9 mouse cellular contexts compared by ENCODE assay signal in the genomic region with DNA sequence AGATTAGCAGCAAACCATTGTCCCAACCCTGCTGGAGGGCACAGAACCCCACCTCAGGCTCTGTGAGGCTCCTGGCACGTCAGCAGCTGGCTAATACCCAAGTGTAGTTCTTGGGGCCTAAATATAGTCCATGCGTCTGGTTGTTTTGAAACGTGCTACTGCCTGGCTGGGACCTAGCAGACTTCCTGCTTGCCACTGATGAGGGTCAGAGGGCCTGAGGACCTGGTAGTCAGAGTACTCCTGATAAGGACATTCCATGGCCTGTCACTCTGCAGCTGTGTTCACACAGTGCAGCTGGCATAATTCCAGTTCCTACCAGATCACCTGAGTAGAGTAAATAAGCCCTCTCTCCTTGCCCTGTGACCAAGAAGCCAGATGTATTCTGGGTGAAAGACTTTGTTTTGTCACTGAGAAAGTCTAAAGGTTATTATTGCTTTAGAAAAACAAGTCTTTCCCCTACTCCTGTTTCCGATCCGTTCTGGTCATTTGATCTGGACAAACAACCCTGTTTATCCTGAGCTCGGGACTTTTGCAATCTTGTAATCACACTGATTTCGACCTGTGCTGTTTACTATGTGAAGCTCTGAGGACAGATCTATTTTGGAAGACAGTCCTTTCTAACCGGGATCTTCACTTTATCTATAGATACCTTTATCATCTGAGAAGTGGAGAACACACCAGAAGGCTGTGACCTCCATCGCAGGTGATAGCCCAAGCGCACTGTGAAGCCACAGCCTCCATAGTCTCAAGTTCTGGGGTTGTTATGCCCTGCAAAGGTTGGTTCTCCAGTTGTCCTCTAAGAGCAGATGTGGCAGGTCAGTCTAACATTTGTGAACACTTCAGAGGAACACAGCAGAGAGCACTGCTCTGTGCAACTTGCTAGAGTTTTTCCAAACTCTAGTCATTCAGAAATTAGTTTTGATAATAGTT. TPM values are rescaled to one million over a fixed set of nuclear protein-coding genes. Genes with fewer than 3 reads are reported as not detected.
A peak's percentile ranks its signal among the peaks of the same experiment; 100 is the strongest.
DNase-seq lines count a peak whose midpoint lies in the region; ATAC-seq lines count a peak whose summit lies in the region.
"Had no signal": no experiment of that assay in that cellular context is flagged by ENCODE, and none has a peak within 500 bp of the region (broad histone marks: within the 10 kb centered on the region; RNA-seq: fewer than 3 reads in every experiment).

No protein-coding gene starts in this region.

- H3K27ac ChIP-seq in hindbrain, embryonic 15.5 days (replicated peaks) = 0 out of 2 replicates have a peak overlapping the region, but pooled peaks have one; percentile 14
- H3K27ac ChIP-seq in hindbrain, embryonic 13.5 days = no peak overlapping the region

- ATAC-seq in hindbrain, embryonic 15.5 days (ENCODE audit: low FRiP score, low read depth) = peak; percentile 62; the same call in 1 of the 2 replicates
- ATAC-seq in hindbrain, embryonic 13.5 days (ENCODE audit: low FRiP score) = no peak

- H3K4me2 ChIP-seq in hindbrain, embryonic 15.5 days = no peak overlapping the region
- no peak overlapping the region for H3K4me2 ChIP-seq in hindbrain, embryonic 13.5 days

- H3K36me3 ChIP-seq in hindbrain, embryonic 15.5 days = no peaks in the 10 kb centered on the region
- peaks cover 21% of the 10 kb centered on the region; the same call in 1 of the 2 replicates for H3K36me3 ChIP-seq in hindbrain, embryonic 13.5 days

- 78% methylated on average over 10 of the region's 10 CpGs for WGBS in hindbrain, embryonic 15.5 days
- 73% methylated on average over 10 of the region's 10 CpGs for WGBS in hindbrain, embryonic 13.5 days

- no peak overlapping the region for H3K9ac ChIP-seq in hindbrain, embryonic 15.5 days
- H3K9ac ChIP-seq in hindbrain, embryonic 13.5 days = no peak overlapping the region

- H3K4me3 ChIP-seq in hindbrain, embryonic 15.5 days = no peak overlapping the region
- H3K4me3 ChIP-seq in hindbrain, embryonic 13.5 days = no peak overlapping the region

- no peaks in the 10 kb centered on the region for H3K27me3 ChIP-seq in hindbrain, embryonic 15.5 days
- no peaks in the 10 kb centered on the region for H3K27me3 ChIP-seq in hindbrain, embryonic 13.5 days
- H3K27me3 ChIP-seq: CH12.LX had no signal

- peak; percentile 28 to 50 for DNase-seq in gastrocnemius, adult 8-10 months (ENCODE audit: low spot score in 2 of 2)
- DNase-seq in kidney, adult 18-20 months = peak; percentile 84
- DNase-seq in lung, adult 18-20 months = peak; percentile 91 to 95
- no peak for DNase-seq in right cerebral cortex, adult 18-20 months
- DNase-seq in right cerebral cortex, adult 2 months (ENCODE audit: low spot score in 2 of 2) = no peak
- no peak for DNase-seq in cerebellum, adult 9-10 months

- no peaks in the 10 kb centered on the region for H3K4me1 ChIP-seq in hindbrain, embryonic 15.5 days (replicated peaks)
- no peaks in the 10 kb centered on the region for H3K4me1 ChIP-seq in hindbrain, embryonic 13.5 days (replicated peaks)

- no peaks in the 10 kb centered on the region for H3K9me3 ChIP-seq in hindbrain, embryonic 15.5 days
- no peaks in the 10 kb centered on the region for H3K9me3 ChIP-seq in hindbrain, embryonic 13.5 days

RNA-seq across cellular contexts. Expression of gene Zfp422, which starts 6.7 kb away (rescaled TPM):
- 131 and 135 TPM in 2 replicates for polyA plus RNA-seq in hindbrain, embryonic 15.5 days (2015; fragmentation: Nextera tagmentation; extraction: Ambion mirVana)
- polyA plus RNA-seq in hindbrain, embryonic 13.5 days (2015; fragmentation: Nextera tagmentation; extraction: Ambion mirVana) = 181 and 187 TPM in 2 replicates
- total RNA-seq in gastrocnemius, adult 8-10 months (2022) = 1 to 10 TPM; 5.9 to 7.9 (median 7.2) TPM

RNA-seq across cellular contexts. Expression of gene Depp1, which starts 14.9 kb away (rescaled TPM):
- polyA plus RNA-seq in hindbrain, embryonic 15.5 days (2015; fragmentation: Nextera tagmentation; extraction: Ambion mirVana) = 10.8 and 12.2 TPM in 2 replicates
- polyA plus RNA-seq in hindbrain, embryonic 13.5 days (2015; fragmentation: Nextera tagmentation; extraction: Ambion mirVana) = 8.0 and 9.2 TPM in 2 replicates
- 10 to 100 TPM in 1 of 4 experiments, 1 to 10 TPM in 3; 3.5 to 31.5 (median 5.1) TPM for total RNA-seq in gastrocnemius, adult 8-10 months (2022)

RNA-seq across cellular contexts. Expression of gene Rassf4, which starts 38.2 kb away (rescaled TPM):
- polyA plus RNA-seq in hindbrain, embryonic 15.5 days (2015; fragmentation: Nextera tagmentation; extraction: Ambion mirVana) = 29.4 and 29.9 TPM in 2 replicates
- polyA plus RNA-seq in hindbrain, embryonic 13.5 days (2015; fragmentation: Nextera tagmentation; extraction: Ambion mirVana) = 23.0 and 33.3 TPM in 2 replicates
- 1 to 10 TPM; 1.1 to 1.7 (median 1.1) TPM for total RNA-seq in gastrocnemius, adult 8-10 months (2022)

RNA-seq across cellular contexts. Expression of gene Olfr215, which starts 51.5 kb away (rescaled TPM):
- not detected in 2 replicates for polyA plus RNA-seq in hindbrain, embryonic 15.5 days (2015; fragmentation: Nextera tagmentation; extraction: Ambion mirVana)
- not detected in 2 replicates for polyA plus RNA-seq in hindbrain, embryonic 13.5 days (2015; fragmentation: Nextera tagmentation; extraction: Ambion mirVana)
- total RNA-seq in gastrocnemius, adult 8-10 months (2022) = not detected
- total RNA-seq: CH12.LX had no signal

Comparison
In these comparisons a context has a peak if more than half of its experiments do, and no peak if none do; other contexts are left out.
1. DNase-seq: peak in gastrocnemius, adult 8-10 months (2 of 2), kidney, adult 18-20 months (single experiment) and lung, adult 18-20 months (2 of 2); none in right cerebral cortex, adult 18-20 months (single experiment), right cerebral cortex, adult 2 months (0 of 2) and cerebellum, adult 9-10 months (single experiment).